Mouse (Mus musculus): Measurements from ENCODE around the gene Prr13. TPM values are rescaled to one million over a fixed set of nuclear protein-coding genes. Genes with fewer than 3 reads are reported as not detected.
A peak's percentile ranks its signal among the peaks of the same experiment; 100 is the strongest.

Gene Prr13
- polyA plus RNA-seq, 1 experiment from 2014 or later: 70.9 TPM

GRCm38 (mm10) chr15:102446448-102446847, 12.4 kb upstream of the Prr13 start:
- no peaks in the 10 kb centered on the region for H3K36me3 ChIP-seq (ENCODE audit: insufficient read depth)
- 29% methylated on average over 5 of the region's 6 CpGs for WGBS
- ATAC-seq (ENCODE audit: insufficient read depth) (no peak), DNase-seq (no peak)
- no peaks in the 10 kb centered on the region for H3K9me3 ChIP-seq (ENCODE audit: low read depth, low read length)
- no peak overlapping the region for H3K4me3 ChIP-seq (ENCODE audit: low read depth, low read length)
- no peak overlapping the region for H3K9ac ChIP-seq
- no peak for TF ChIP-seq CTCF (IDR thresholded peaks at IDR 0.05; ENCODE audit: low read depth)
- no peaks in the 10 kb centered on the region for H3K27me3 ChIP-seq (ENCODE audit: insufficient read depth, low read length)
- no peak overlapping the region for H3K27ac ChIP-seq (ENCODE audit: low read depth)
- H3K4me1 ChIP-seq (ENCODE audit: insufficient read depth): peaks cover 6% of the 10 kb centered on the region; the same call in 1 of the 2 replicates
- H3K4me2 ChIP-seq: no peak overlapping the region

GRCm38 (mm10) chr15:102449366-102449765, 9.5 kb upstream of the Prr13 start:
- Histone ChIP-seq H3K4me2 (no peak overlapping the region), H3K36me3 (ENCODE audit: insufficient read depth) (no peaks in the 10 kb centered on the region), H3K4me1 (ENCODE audit: insufficient read depth) (peaks cover 6% of the 10 kb centered on the region; the same call in 1 of the 2 replicates), H3K9me3 (ENCODE audit: low read depth, low read length) (no peaks in the 10 kb centered on the region), H3K4me3 (ENCODE audit: low read depth, low read length) (no peak overlapping the region), H3K27me3 (ENCODE audit: insufficient read depth, low read length) (no peaks in the 10 kb centered on the region), H3K9ac (no peak overlapping the region), H3K27ac (ENCODE audit: low read depth) (no peak overlapping the region)
- no peak for DNase-seq
- no peak for TF ChIP-seq CTCF (IDR thresholded peaks at IDR 0.05; ENCODE audit: low read depth)
- WGBS: 35% methylated on average over 8 of the region's 8 CpGs
- ATAC-seq (ENCODE audit: insufficient read depth): no peak

- Histone ChIP-seq H3K36me3 (ENCODE audit: insufficient read depth) (no peaks in the 10 kb centered on the region), H3K4me2 (no peak overlapping the region), H3K9me3 (ENCODE audit: low read depth, low read length) (no peaks in the 10 kb centered on the region), H3K27me3 (ENCODE audit: insufficient read depth, low read length) (no peaks in the 10 kb centered on the region), H3K4me3 (ENCODE audit: low read depth, low read length) (no peak overlapping the region), H3K27ac (ENCODE audit: low read depth) (no peak overlapping the region), H3K9ac (no peak overlapping the region), H3K4me1 (ENCODE audit: insufficient read depth) (no peaks in the 10 kb centered on the region)
- WGBS: 32% methylated on average over 7 of the region's 7 CpGs
- TF ChIP-seq CTCF (IDR thresholded peaks at IDR 0.05; ENCODE audit: low read depth): no peak
- ATAC-seq (ENCODE audit: insufficient read depth) (no peak), DNase-seq (no peak)
Measured at GRCm38 (mm10) chr15:102450928-102451327, 7.9 kb upstream of the Prr13 start.

GRCm38 (mm10) chr15:102451666-102452430, 7.0 kb upstream of the Prr13 start:
- ATAC-seq (ENCODE audit: insufficient read depth) (no peak), DNase-seq (no peak)
- WGBS: 73% methylated on average over 26 of the region's 26 CpGs
- TF ChIP-seq CTCF (IDR thresholded peaks at IDR 0.05; ENCODE audit: low read depth): no peak
- no peak overlapping the region for H3K9ac ChIP-seq
- H3K4me3 ChIP-seq (ENCODE audit: low read depth, low read length): no peak overlapping the region
- H3K27ac ChIP-seq (ENCODE audit: low read depth): no peak overlapping the region
- H3K36me3 ChIP-seq (ENCODE audit: insufficient read depth): no peaks in the 10 kb centered on the region
- H3K27me3 ChIP-seq (ENCODE audit: insufficient read depth, low read length): no peaks in the 10 kb centered on the region
- H3K9me3 ChIP-seq (ENCODE audit: low read depth, low read length): no peaks in the 10 kb centered on the region
- H3K4me1 ChIP-seq (ENCODE audit: insufficient read depth): no peaks in the 10 kb centered on the region
- no peak overlapping the region for H3K4me2 ChIP-seq

GRCm38 (mm10) chr15:102455993-102456392, 2.8 kb upstream of the Prr13 start:
- no peaks in the 10 kb centered on the region for H3K36me3 ChIP-seq (ENCODE audit: insufficient read depth)
- H3K27ac ChIP-seq (ENCODE audit: low read depth): no peak overlapping the region
- 34% methylated on average over 6 of the region's 6 CpGs for WGBS
- no peak overlapping the region for H3K4me2 ChIP-seq
- H3K9me3 ChIP-seq (ENCODE audit: low read depth, low read length): no peaks in the 10 kb centered on the region
- H3K27me3 ChIP-seq (ENCODE audit: insufficient read depth, low read length): no peaks in the 10 kb centered on the region
- DNase-seq (no peak), ATAC-seq (ENCODE audit: insufficient read depth) (no peak)
- no peaks in the 10 kb centered on the region for H3K4me1 ChIP-seq (ENCODE audit: insufficient read depth)
- no peak overlapping the region for H3K4me3 ChIP-seq (ENCODE audit: low read depth, low read length)
- TF ChIP-seq CTCF (IDR thresholded peaks at IDR 0.05; ENCODE audit: low read depth): peak; percentile 49
- no peak overlapping the region for H3K9ac ChIP-seq

- H3K36me3 ChIP-seq (ENCODE audit: insufficient read depth): 0 out of 2 replicates have a peak, but pooled peaks cover 3% of the 10 kb centered on the region
- H3K27ac ChIP-seq (ENCODE audit: low read depth): no peak overlapping the region
- TF ChIP-seq CTCF (IDR thresholded peaks at IDR 0.05; ENCODE audit: low read depth): no peak
Measured at GRCm38 (mm10) chr15:102458050-102458736, 635 bp upstream of the Prr13 start.

GRCm38 (mm10) chr15:102459381-102459780, 553 bp downstream of the Prr13 start:
- no peaks in the 10 kb centered on the region for H3K27me3 ChIP-seq (ENCODE audit: insufficient read depth, low read length)
- H3K4me1 ChIP-seq (ENCODE audit: insufficient read depth): no peaks in the 10 kb centered on the region
- H3K4me2 ChIP-seq: peak overlapping the region; percentile 68
- H3K4me3 ChIP-seq (ENCODE audit: low read depth, low read length): peak overlapping the region; percentile 42
- ATAC-seq (ENCODE audit: insufficient read depth) (no peak), DNase-seq (no peak)
- no peak for TF ChIP-seq CTCF (IDR thresholded peaks at IDR 0.05; ENCODE audit: low read depth)
- H3K27ac ChIP-seq (ENCODE audit: low read depth): no peak overlapping the region
- no peaks in the 10 kb centered on the region for H3K9me3 ChIP-seq (ENCODE audit: low read depth, low read length)
- H3K9ac ChIP-seq: peak overlapping the region; percentile 43
- WGBS: 34% methylated on average over 6 of the region's 6 CpGs
- 0 out of 2 replicates have a peak, but pooled peaks cover 3% of the 10 kb centered on the region for H3K36me3 ChIP-seq (ENCODE audit: insufficient read depth)

More at GRCm38 (mm10) chr15:102458050-102458736, 635 bp upstream of the Prr13 start:
- no peak overlapping the region for H3K9ac ChIP-seq
- WGBS: 65% methylated on average over 5 of the region's 5 CpGs
- peak overlapping the region; percentile 68 for H3K4me2 ChIP-seq
- no peaks in the 10 kb centered on the region for H3K4me1 ChIP-seq (ENCODE audit: insufficient read depth)
- DNase-seq (no peak), ATAC-seq (ENCODE audit: insufficient read depth) (no peak)
- no peaks in the 10 kb centered on the region for H3K27me3 ChIP-seq (ENCODE audit: insufficient read depth, low read length)
- peak overlapping the region; percentile 42; the same call in 1 of the 2 replicates for H3K4me3 ChIP-seq (ENCODE audit: low read depth, low read length)
- H3K9me3 ChIP-seq (ENCODE audit: low read depth, low read length): no peaks in the 10 kb centered on the region

Measured in lung, embryonic 14.5 days (tissue).